Mouse (Mus musculus): ENCODE data around the gene Dnah10.

The Dnah10 gene

DNA sequence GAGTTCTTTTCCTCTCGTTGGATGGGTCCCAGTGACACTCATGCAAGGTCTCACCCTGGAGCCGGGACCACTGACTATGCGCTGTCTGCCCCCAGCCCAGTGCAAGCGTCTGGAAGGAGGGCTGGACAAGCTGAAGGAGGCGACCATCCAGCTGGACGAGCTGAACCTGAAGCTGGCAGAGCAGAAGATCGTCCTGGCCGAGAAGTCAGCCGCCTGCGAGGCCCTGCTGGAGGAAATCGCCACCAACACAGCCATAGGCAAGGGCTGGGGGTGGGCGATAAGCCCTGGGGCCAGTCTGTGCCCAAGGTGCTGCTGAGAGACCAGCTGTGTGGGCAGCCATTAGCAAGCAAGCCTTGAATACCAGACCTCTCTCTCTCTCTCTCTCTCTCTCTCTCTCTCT, 87.6 kb downstream of the Dnah10 start:
- no peak for DNase-seq (ENCODE audit: low spot score in 2 of 2)

DNA sequence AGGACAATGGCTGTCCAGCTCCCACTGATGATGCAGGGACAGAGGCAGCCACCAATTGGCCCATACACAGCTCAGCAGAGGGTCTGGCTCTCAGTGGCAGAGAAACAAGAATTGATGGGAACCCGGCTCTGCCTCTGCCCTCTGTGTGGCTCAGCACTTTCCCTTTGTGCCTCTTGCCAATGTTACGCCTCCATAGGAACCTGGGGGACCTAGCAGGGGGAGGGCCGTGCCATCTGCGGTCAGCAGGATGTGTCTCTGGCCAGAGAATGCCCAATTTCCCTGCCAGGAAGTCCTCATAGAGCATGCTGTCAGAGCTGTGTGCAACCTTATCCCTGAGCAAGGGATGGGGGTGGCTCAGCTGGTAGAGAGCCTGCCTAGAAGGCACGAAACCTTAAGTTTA, 89.9 kb downstream of the Dnah10 start:
- DNase-seq (ENCODE audit: low spot score in 2 of 2): no peak

DNA sequence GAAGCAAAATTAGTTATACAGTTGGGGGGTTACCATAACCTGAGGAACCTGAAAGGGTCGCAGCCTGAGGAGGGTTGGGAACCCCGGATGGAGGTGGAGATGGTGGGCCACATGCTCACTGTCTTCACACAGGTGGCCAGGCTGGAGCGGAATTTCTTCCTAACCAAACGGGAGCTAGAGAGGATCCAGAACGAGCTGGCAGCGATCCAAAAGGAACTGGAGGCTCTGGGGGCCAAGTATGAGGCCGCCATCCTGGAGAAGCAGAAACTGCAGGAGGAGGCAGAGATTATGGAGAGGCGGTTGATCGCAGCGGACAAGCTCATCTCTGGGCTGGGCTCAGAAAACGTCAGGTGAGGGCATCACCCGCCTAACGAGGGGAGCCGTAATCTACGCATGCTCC, 92.2 kb downstream of the Dnah10 start:
- no peak for DNase-seq (ENCODE audit: low spot score in 2 of 2)

DNA sequence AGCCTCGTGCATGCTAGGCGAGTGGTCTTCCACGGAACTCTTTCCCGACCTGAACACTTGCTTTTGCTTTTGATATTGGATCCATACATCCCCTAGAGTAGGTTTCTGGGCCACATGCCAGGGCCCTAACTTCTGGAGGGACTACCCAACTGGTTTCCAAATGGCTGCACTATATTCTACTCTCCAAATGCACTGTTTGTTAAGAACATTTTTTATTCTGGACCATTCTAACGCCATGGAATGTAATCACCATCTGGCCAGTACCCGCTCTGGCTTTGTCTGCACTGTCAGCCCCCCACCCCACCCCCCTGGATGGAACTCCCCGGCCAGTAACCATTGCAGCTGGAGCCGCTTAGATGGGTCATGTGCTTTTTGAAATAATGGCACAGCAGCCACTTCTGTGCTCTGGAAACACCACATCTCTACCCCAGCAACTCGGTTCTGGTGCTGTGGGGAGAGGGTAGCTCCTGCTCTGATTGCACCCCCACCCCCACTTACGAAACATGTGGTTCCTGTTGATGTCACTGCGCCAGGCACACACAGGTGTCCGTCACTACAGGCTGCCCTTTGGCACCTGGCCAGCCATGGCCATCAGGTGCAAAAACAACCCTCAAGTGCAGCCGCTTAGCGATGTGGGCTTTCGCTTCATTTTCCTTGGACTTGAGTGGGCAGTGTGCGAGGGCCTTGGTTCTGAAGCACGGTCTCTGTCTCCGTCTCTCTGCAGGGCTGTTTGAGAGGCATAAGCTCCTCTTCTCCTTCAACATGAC, 97.4 kb downstream of the Dnah10 start:
- DNase-seq (ENCODE audit: low spot score in 2 of 2): no peak

DNA sequence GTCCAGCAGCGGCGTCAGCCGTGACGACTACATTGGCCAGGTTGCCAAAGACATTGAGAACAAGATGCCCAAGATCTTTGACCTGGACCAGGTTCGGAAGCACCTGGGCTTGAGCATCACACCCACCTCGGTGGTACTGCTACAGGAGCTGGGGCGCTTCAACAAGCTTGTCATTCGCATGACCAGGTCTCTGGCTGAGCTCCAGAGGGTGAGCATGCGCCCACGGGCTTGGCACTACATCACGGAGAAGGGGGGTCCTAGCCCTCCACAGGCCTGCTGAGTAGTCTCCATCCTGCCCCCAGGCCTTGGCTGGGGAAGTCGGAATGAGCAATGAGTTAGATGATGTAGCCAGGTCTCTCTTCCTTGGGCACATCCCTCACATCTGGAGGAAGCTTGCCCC, 105.4 kb downstream of the Dnah10 start:
- DNase-seq (ENCODE audit: low spot score in 2 of 2): no peak

DNA sequence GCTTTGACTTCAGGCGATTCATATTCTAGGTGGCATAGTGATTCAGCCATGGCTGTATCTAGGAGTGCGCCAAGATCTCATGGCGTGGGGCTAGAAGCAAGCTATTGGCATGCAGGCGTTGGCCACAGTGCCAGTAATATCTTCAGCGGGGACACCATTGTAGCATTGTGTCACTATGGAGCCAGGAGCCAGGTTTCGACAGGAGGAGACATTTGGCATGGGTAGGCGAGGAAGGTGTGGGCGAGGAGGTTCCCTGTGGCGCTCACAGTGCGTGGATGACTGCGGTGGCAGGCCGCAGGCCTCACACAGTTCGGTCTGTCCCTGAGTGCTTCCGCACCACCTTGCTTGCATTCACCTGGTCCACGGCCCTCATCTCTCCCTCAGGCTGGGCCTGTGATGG, 110.3 kb downstream of the Dnah10 start:
- DNase-seq (ENCODE audit: low spot score in 2 of 2): no peak

DNA sequence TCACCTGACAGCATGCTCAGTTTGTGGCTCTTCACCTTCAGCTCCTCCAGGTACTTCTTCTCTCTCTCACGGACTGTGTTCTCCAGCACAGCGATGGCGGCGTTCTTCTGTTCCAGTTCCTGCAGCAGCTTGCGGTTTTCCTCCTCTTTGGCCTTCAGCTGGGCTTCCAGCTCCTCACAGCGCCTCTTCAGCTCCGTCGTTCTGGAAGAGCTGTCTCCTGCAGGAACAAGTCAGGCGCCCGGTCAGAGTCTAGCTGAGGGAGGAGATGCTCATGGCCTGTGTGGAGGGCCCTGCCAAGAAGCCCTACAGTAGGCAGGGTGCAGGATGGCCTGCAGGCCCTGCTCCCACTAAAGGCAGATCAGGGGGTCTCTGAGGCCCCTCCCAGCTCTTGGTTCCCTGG, 111.2 kb downstream of the Dnah10 start:
- no peak for DNase-seq (ENCODE audit: low spot score in 2 of 2)

DNA sequence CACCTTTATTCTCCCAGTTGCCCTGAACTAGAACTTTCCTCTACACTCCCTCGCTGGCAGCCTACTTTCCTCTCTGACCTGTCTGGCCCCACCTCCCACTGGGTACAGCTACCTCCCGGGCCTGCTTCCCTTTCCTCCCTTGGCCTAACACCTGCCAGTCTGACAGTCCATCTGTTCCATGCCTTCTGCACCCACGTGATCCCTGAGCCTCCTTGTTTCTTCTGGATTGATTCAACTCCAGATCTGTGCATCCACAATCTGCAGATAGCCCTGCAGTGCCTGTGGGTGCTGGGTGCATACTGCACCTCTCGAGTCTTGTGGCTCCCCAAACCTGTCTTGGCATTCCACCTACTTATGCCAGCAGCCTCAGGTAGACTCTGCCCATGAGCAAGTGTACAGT, 111.7 kb downstream of the Dnah10 start:
- DNase-seq (ENCODE audit: low spot score in 2 of 2): no peak

DNA sequence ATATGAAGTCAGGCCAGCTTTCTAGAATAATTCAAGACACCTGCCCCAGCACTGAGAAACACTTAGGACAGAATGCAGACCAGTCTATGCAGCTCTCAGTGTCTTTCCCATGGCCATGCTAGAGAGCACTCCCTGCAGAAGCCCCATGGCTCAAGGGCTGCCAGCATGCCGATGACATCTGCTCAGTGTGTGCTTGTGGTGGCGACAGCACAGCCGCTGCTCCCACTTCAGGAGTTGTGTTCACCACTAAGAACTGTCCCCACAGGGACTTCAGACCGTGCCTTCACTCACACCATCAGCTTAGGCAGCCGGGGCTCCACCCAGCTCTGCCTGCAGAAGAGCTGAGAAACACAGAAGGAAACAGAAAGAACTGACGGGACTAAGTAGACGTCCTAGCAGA, 115.3 kb downstream of the Dnah10 start:
- DNase-seq (ENCODE audit: low spot score in 2 of 2): no peak

DNA sequence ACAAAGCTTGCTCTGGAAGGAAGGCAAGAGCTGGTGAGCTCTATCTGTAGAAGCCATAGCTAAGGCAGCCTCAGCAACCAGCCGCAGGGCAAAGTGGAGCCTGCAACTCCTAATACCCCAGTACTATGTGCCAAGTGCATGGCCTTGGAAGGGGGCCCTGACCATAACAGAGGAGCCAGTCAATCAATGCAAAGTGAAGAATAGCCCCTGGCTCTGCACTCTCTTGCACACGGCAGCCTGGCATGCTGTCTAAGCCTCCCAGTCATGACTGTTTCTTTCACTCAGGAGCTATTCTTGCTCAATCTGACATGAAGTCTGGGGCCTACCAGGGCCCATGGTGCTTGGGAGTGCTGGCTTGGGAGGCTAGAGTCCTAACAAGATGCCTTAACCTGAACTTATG, 115.8 kb downstream of the Dnah10 start:
- no peak for DNase-seq (ENCODE audit: low spot score in 2 of 2)

DNA sequence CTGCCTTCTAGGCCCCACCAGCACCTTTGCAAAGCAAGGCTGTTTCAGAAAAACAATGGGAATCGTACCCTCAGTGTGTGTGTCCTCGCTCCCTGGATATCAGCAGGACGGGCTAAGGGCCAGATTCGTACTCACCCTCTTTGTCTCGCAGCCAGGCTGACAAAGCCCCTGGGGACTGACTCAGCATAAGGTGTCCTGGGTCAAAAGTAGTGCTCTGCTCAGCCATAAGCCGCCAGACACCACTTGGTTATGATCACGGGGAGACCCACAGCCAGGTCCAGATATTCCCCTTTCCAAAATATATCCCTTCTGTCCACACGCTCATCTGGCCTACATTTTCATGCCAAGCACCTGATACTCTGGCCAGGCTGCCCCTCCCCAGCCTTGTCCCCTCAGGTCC, 118.5 kb downstream of the Dnah10 start:
- DNase-seq (ENCODE audit: low spot score in 2 of 2): peak in 1 of 2 experiments; percentile 16

DNA sequence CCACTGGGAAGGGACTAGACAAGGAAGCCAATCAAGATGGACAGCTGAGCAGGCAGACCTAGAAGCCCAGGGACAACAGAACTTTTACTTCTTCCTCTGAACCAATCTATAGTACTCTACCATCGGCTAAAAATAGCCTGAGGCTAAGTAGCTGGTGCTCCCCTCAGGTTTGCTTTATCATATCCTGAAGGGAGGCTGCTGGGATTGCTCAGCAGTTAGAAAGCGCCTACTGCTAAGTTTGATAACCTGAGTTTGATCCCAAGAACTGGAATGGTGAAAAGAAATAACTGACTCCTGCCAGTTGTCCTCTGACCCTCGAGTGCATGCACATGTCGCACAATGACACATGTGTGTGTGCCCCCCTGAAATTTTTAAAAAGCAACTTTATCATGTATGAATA, 120.0 kb downstream of the Dnah10 start:
- DNase-seq (ENCODE audit: low spot score in 2 of 2): no peak

DNA sequence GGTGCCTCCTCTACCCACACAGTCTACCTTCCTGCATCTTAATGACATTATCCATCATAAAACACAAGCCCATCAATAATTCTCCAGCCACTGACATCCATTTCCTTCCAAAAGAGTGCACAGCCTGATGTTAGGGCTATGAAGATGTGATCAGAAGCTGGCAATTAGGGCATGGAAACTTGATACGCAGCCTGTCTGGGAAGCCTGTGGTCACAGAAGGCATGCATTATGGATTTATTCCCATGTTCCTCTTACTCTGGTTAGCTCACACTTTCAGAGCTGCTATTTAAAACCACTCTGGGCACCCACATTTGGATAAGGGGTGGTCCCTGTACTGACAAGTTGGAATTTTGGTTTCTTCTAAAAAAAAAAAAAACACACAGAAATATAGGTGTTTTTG, 122.1 kb downstream of the Dnah10 start:
- no peak for DNase-seq (ENCODE audit: low spot score in 2 of 2)

DNA sequence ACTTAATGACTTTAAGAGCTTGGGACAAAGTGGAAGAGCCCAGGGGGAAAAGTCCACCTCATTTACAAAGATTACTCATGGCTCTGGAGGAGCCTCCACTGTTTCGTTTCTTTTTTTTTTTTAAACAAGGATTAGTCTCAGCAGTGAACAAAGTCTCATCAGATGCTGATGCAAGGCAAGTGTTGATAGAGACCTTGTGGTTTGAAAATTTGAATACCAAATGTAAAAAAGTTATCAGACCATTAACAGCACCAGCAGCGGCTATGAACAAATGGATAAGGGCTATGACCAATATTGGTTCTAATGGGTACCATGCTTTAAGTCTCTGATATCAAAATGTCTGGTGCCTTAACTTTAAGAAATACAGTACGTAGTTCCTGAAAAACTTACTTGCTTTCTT, 124.1 kb downstream of the Dnah10 start:
- DNase-seq (ENCODE audit: low spot score in 2 of 2): no peak

DNA sequence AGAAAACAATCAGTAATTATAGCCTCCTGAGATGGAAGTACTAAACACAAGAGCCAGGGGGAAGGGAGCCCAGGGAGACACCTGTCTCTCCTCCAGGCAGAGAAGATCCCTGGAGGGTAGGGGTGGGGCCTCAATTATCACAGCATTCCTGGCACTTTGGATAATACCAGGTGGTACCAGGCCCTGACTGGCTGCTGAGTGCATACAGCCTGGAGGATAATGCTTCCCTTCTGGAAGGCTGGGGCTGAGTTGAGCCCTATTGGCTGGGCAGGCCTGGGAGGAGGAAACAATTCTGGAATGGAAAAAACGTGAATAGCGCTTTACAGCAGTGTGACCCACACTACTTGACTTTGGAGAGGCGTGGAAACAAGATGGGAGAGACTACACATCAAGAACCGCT, 126.7 kb downstream of the Dnah10 start:
- DNase-seq (ENCODE audit: low spot score in 2 of 2): no peak

DNA sequence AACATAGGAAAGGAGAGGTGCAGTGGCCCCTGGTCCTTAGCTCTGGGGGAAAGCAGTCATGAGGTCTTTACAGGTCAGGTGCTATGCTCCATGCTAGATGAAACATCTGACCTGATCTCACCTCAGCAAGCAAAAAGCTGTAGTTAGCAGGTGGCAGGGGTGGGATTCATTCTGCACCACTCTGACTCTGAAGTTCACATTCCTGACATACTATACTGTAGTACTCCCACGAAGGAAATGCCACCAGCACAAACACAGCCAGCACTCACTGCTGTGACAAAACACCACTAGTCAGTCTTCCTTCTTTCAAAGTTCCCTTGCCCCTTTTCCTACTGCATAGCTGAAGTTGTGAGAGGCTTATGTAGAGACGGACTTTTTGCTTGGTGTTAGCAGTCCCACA, 127.4 kb downstream of the Dnah10 start:
- no peak for DNase-seq (ENCODE audit: low spot score in 2 of 2)

DNA sequence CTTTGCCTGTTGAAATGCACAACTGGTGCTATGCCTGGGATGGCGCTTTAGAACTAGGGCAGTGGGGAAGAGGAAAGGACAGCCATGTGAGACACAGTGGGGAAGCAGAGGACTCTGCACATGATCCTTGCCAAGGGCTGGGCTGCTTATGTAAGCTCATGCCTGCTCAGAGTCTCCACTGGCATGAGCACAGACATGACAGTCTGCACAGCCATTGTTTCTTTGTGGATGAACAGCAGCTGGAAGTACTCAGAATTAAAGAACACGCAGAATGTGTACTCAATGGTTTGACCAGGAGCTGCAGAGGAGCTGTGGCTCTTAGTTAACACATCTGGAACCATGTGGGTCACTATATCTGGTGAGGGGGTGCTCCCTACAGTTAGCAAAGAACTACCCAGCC, 128.2 kb downstream of the Dnah10 start:
- DNase-seq (ENCODE audit: low spot score in 2 of 2): no peak

DNA sequence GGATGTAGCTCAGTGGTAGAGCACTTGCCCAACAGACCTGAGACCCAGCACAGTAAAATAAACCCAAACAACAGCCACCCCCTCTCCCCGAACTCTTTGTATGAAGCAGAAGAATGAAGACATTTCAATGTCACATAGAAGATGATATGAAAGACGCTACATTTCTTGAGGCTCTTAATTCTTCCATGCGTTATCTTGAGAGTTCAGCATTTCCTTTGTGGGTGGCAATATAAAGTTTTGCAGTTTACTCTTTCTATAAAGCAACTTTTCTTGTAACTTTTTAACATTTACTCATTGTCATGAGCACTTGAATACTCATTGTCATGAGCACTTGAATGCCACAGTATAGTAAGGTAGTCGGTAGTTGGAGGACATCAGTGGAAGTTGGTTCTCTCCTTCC, 129.3 kb downstream of the Dnah10 start:
- no peak for DNase-seq (ENCODE audit: low spot score in 2 of 2)

DNA sequence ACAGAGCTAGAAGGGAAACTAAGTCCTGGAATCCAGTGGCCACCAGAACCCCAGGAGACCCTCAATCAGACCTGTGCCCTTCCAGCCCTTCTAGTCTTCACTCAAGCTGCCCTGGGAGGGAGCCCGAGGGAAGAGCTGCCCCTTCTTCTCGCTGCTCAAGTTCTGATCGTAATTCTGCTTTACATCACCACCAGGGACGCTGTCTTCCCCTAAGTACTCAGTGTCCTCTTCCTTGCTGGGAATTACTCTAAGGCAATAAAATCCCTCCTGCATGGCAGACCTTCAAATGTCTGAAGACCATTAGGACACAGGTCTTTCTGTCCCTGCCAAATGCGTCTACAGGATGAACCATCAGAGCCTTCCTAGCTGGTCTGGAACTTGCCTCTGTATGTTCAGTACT, 135.1 kb downstream of the Dnah10 start:
- DNase-seq (ENCODE audit: low spot score in 2 of 2): no peak

DNA sequence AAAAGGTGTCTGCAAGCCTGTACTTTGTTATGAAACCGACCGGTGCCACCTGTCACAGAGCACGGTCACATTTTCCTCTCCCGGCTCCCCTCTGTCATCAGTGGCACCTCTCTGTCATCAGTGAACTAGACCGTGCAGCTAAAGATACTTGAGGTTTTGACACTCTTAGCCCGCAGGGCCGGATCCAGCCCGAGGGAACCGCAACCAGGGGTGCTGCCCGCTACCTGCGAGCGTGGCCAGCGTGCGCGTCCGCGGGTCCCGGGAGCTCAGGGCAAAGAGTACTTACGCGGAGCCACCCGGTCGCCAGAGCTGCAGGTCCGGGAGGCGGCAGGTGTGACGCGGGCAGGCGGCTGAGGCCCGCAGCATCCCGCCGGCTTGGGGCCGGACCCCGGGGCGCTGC, 136.6 kb downstream of the Dnah10 start:
- DNase-seq (ENCODE audit: low spot score in 2 of 2): peak; percentile 11 to 13

DNA sequence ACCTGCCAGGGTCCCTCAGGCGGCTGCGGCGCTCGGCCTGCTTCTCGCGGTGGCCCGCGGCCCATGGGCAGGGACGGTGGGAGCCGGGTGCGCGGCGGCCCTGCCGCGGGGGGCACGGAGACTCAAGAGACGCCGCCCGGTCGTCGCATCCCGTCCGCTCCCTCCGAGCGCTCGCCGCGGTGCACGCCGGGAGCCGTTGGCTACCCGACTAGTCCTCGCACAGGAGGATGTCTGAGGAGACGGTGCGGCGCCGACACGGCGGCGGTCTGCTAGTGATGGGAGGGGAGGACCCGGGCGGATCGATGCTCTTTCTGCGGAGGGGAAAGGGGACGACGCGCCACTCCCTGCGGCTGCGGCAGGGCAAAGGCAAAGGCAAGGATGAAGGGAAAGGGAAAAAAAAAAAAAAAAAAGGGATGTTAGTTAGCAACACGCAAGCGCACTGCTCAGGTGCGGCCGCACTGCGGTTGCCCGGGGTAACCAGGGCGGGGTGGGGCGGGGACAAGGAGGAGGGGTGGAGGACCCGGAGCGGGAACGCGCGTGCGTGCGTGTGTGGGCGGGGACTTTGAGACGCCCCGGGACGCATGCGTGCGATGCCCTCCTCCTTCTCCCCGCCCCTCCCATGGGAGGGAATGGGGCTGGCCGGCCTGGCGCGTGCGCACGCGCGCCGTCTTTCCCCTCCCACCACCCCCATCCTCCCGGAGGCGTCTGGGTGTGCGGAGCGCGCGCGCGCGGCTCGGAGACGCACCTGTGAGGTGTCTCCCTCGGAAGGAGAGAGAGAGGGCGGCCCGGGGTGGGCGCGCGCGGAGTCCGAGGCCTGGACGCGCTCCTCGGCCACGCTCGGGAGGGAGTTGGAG, 137.4 kb downstream of the Dnah10 start, which contains the start of the genes Ccdc92 and Zfp664:
Gene Ccdc92 (minus strand): TSS at position 412 of the 854 bp plus-strand sequence.
Gene Zfp664 (plus strand): TSS at position 679 of the 854 bp plus-strand sequence.
- peak; percentile 92 to 96 for DNase-seq (ENCODE audit: low spot score in 2 of 2)

DNA sequence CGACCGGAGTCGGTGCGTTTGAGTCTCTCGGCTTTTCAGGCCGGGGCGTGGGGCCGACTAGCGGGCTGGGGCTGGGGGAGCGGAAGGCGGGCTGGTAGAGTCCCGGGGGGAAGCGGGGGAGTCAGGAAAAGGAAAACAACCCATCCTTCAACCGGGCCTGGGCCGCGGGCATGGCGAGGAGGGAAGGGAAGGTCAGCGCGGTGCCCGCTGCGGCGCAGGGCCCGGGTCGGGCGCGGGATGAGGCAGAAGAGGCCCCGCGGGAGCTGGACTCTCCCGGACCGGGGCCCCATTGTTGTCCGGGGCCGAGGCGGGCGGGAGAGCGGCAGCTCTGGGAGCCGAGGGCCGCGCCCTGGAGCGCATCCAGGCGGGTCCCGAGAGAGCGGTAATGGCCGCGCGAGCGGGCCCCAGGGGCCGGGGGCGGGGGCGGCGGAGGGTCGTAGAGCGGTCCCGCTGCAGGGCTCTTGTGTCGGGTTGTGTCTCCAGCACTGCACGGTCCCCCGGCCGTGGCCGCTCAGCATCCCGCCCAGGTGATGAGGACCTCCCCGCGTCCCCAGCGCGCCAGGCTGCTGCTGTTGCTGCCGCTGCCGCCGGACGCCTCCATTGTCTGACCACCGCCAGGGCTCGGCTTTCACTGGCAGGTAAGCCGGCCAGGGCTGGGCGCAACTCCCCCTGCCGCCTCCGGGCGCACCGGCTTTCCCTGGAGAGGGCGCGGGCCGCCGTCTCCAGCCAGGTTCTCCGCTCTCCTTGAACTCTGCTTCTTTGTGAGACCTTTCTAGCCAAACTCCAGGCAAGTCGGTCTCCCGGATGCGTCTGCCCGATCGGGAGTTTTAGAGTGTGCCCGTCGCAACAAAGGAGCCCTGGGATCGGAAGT, 138.2 kb downstream of the Dnah10 start:
- peak; percentile 16 to 18 for DNase-seq (ENCODE audit: low spot score in 2 of 2)
